Mouse (Mus musculus): ENCODE results near the gene Pknox2.

Pknox2 gene

GRCm38 (mm10) chr9:37094230-37094990 lies 52.8 kb downstream of the Pknox2 start:
- no peak for TF ChIP-seq GATA4 (IDR thresholded peaks at IDR 0.05; ENCODE audit: insufficient replicate concordance, low read length)

- TF ChIP-seq GATA4 (IDR thresholded peaks at IDR 0.05; ENCODE audit: insufficient replicate concordance, low read length) = no peak
Measured at GRCm38 (mm10) chr9:37093086-37093485, 54.1 kb downstream of the Pknox2 start.

- no peak for TF ChIP-seq GATA4 (IDR thresholded peaks at IDR 0.05; ENCODE audit: insufficient replicate concordance, low read length)
Measured at GRCm38 (mm10) chr9:37089894-37090652, 57.1 kb downstream of the Pknox2 start.

DNA sequence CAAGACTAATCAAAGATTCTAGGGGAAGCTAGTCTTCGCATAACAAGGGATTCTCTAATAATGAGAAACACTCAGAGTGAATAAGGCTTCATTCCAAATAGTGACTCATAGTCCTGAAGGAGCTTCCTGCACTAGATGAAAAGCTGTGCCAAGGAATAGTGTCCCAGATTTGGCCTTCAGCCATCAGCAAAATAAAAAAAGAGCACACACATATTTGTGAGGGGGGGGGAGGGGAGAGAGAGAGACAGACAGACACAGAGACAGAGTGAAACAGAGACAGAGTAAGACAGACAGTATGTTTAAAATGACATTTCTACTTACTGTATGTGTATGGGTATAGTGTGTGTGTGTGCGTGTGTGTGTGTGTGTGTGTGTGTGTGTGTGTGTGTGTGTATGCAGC lies 61.8 kb downstream of the Pknox2 start:
- no peak for TF ChIP-seq GATA4 (IDR thresholded peaks at IDR 0.05; ENCODE audit: insufficient replicate concordance, low read length)

- no peak for TF ChIP-seq GATA4 (IDR thresholded peaks at IDR 0.05; ENCODE audit: insufficient replicate concordance, low read length)
Measured at GRCm38 (mm10) chr9:37082246-37082645, 65.0 kb downstream of the Pknox2 start.

- TF ChIP-seq GATA4 (IDR thresholded peaks at IDR 0.05; ENCODE audit: insufficient replicate concordance, low read length) = peak; percentile 91
Measured at GRCm38 (mm10) chr9:37080309-37080708, 66.9 kb downstream of the Pknox2 start.

GRCm38 (mm10) chr9:37077063-37077418 lies 70.2 kb downstream of the Pknox2 start:
- TF ChIP-seq GATA4 (IDR thresholded peaks at IDR 0.05; ENCODE audit: insufficient replicate concordance, low read length) = no peak

DNA sequence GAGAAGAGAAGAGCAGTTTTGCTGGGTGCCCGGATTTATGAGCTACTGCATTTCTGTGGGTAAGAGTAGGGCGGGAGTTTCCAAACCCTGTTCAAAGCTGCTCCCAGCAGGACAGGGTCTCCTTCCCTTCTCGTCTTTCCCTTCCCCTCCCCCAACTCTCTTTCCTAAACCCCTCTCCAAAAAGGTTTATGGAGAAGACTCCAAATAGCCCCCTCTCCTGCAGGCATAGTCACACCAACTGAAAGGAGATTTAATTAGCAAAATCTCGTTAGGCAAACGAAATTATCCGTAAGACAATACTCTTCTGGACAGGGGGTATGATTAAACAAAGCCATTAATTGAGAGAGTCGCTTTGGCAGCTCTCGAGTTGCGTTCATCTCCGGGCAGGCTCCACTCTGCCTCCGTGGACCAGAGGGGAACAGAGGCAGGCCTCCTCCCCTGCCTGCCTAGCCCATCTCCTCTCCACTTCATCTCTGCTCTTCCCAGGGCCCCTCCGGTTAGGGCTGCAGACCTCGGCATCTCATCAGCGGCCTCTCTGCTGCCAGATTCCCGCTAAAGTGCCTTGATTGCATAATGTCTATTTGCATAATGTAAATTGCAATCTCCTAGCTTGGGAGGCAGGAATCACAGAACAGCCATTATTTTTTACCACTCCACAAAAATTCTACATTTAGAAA lies 70.7 kb downstream of the Pknox2 start:
- TF ChIP-seq GATA4 (IDR thresholded peaks at IDR 0.05; ENCODE audit: insufficient replicate concordance, low read length) = no peak

DNA sequence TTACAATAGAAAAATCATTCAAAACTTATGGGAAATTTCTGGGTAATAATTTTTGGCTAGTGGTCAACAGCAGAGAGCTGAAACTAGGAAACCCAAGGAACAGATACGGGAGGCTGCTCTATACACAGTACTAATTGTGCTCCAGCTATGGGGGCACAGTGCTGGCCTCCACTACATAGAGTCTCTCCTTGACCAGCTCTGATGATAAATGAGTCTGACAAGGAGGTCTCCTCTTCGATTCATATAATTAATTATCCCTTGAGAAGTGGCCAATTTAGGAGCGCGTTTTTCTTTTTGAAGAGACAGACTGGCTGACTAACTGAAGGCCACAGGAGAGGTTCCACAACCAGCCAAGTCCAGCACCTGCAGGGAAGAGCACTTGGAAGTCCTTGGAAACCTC lies 71.3 kb downstream of the Pknox2 start:
- no peak for TF ChIP-seq GATA4 (IDR thresholded peaks at IDR 0.05; ENCODE audit: insufficient replicate concordance, low read length)

DNA sequence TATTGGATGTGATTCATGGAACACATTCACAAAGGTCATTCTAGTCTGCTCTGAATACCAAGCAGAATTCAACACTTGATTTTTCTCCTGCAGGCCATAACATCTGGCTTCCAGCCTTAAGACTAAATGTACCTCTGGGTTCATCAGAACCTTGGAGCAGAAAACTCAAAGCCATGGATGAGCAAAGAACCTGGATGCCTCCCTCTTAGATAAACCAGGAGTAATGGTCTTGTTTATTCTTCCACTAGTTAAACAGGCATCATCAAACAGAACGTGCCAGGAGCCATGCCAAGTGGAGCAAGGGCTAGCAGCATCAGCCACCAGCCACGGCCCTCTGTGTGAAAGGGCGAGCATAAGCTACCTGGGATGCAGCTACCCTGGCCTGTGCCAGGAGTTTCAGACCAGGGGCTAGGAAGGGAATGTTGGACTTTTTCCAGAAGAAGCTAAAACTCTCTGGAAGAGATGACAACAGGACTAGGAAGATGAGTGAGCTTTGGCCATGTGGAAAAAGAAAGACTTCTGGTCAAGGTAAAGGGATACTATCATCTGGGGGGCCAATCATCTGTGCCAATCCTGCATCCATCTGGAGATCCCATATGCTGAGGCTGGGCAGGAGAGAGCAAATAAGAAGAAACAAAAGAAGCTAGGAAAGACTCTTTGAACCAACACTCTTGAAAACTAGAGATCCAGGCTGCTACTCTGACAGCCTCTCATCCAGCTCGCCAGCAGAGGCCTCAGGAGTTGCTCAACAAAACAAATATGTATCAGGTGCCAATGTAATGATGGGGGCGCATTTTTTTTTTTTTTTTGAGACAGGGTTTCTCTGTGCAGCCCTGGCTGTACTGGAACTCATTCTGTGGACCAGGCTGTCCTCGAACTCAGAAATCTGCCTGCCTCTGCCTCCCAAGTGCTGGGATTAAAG lies 77.6 kb downstream of the Pknox2 start:
- TF ChIP-seq GATA4 (IDR thresholded peaks at IDR 0.05; ENCODE audit: insufficient replicate concordance, low read length) = no peak

- no peak for TF ChIP-seq GATA4 (IDR thresholded peaks at IDR 0.05; ENCODE audit: insufficient replicate concordance, low read length)
Measured at GRCm38 (mm10) chr9:37067473-37067830, 79.8 kb downstream of the Pknox2 start.

DNA sequence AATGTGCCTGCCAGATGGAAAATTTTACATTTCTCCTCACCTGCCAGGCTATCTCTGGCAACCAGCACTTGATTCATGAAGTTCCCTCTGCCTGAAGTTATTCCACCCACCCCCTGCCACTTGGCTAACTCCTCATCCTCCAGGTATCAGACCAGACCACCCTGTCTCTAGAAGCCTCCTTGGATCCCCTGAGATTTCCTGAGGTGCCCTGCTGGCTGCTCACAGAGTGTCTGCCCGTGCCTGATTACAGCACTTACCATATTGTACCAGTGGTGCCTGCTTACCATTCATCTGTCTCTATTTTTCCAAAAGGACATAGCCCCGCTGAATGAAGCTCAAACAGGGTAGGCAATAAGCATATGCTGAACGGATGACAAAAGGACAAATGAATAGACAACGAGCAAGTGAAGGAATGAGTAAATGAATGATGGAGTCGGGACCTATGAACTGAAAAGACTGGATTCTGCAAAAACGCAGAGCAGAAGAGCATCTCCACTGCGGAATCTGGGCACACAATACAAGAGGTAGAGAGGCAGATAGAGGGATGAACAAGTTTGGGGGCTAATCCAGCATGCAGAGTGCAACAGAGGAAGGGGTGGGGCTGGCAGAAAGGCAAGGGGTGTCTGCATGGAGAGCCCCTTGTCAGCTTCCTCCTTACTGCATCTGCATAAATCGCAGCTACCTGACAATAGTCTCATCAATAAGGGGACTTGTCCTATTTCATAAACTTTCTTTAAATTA lies 80.3 kb downstream of the Pknox2 start:
- TF ChIP-seq GATA4 (IDR thresholded peaks at IDR 0.05; ENCODE audit: insufficient replicate concordance, low read length) = no peak

DNA sequence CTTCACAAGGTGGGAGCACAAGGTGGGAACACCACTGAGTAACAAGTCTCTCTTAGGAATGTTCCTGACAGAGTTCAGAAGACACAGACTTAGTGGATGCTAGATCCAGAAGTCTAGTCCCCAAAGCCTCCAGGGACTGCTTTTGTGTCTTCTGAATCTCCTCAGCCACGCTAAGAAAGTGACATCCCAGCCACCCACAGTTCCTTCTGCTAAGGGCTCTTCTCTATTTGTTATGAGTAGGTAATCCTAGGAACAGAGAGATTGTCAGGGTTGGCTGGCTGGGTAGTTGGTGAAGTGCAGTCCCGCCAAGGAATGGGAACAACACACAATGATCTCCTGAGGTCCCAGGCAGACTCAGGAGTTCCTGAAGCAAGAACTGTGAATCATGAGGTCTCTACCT lies 85.6 kb downstream of the Pknox2 start:
- TF ChIP-seq GATA4 (IDR thresholded peaks at IDR 0.05; ENCODE audit: insufficient replicate concordance, low read length) = no peak

- no peak for TF ChIP-seq GATA4 (IDR thresholded peaks at IDR 0.05; ENCODE audit: insufficient replicate concordance, low read length)
Measured at GRCm38 (mm10) chr9:37054703-37055102, 92.5 kb downstream of the Pknox2 start.
